Mouse (Mus musculus): ENCODE data around the gene Olfr525.

- TF ChIP-seq BHLHE40 (IDR thresholded peaks at IDR 0.05; ENCODE audit: low read depth, low read length) (no peak), CTCF (conservative IDR thresholded peaks at IDR 0.05 in 1 of 2, IDR thresholded peaks at IDR 0.05 in 1 of 2; ENCODE audit: low read depth in 2 of 2, low read length in 2 of 2) (no peak), POLR2A (IDR thresholded peaks at IDR 0.05; ENCODE audit: low read depth, low read length) (no peak), EP300 (IDR thresholded peaks at IDR 0.05; ENCODE audit: low read length) (no peak), ZNF384 (IDR thresholded peaks at IDR 0.05; ENCODE audit: low read depth, low read length) (no peak)
Observed at GRCm38 (mm10) chr7:140296876-140297275, 23.8 kb upstream of the Olfr525 start.

All from CH12.LX (cell line).